Mouse (Mus musculus) liver, postnatal 0 days (tissue): ENCODE measurements around the gene Olfr1507. TPM values are rescaled to one million over a fixed set of nuclear protein-coding genes. Genes with fewer than 3 reads are reported as not detected.

Experiments
- ATAC-seq: fragments of 200-750 bp; cut with Nextera tagmentation; 2 replicates; pipeline ENCODE4 v1.8.0; 2017; ENCODE audit warnings: mild to moderate bottlenecking, moderate library complexity
- DNase-seq: peaks from one replicate; pipeline ENCODE4 v3.0.0-alpha.2; 2016
- H3K27ac ChIP-seq: fragments of 300-500 bp; sonication (generic); 2 replicates; pipeline ENCODE4 v1.5.1; 2014; ENCODE audit warnings: antibody characterized with exemption, moderate library complexity, mild to moderate bottlenecking, low read depth
- H3K27me3 ChIP-seq: fragments of 300-500 bp; sonication (generic); 2 replicates; pipeline ENCODE4 v1.6.1; 2014; ENCODE audit warnings: low read length, control low read depth, mixed read lengths; ENCODE audit not compliant: insufficient read depth
- H3K36me3 ChIP-seq: fragments of 300-500 bp; sonication (generic); replicated peaks from 2 replicates; pipeline ENCODE4 v1.6.1; 2014; ENCODE audit warnings: mild to moderate bottlenecking, control low read depth, low read length, moderate library complexity, mixed read lengths; ENCODE audit not compliant: insufficient read depth
- H3K4me1 ChIP-seq: fragments of 300-500 bp; sonication (generic); 2 replicates; pipeline ENCODE4 v1.6.1; 2014; ENCODE audit warnings: antibody characterized with exemption, mild to moderate bottlenecking, control low read depth; ENCODE audit not compliant: insufficient read depth
- H3K4me2 ChIP-seq: fragments of 300-500 bp; sonication (generic); 2 replicates; pipeline ENCODE4 v1.6.1; 2014; ENCODE audit warnings: low read depth, mild to moderate bottlenecking, low read length, moderate library complexity, mixed read lengths
- H3K4me3 ChIP-seq: fragments of 300-500 bp; sonication (generic); 2 replicates; pipeline ENCODE4 v1.5.1; 2014; ENCODE audit warnings: low read depth, low read length
- H3K9ac ChIP-seq: fragments of 300-500 bp; sonication (generic); replicated peaks from 2 replicates; pipeline ENCODE4 v1.6.1; 2014; ENCODE audit warnings: mild to moderate bottlenecking, moderate library complexity
- H3K9me3 ChIP-seq: fragments of 300-500 bp; sonication (generic); 2 replicates; pipeline ENCODE4 v1.6.1; 2016; ENCODE audit warnings: mild to moderate bottlenecking, control low read depth, low read length, mixed read lengths
- CTCF ChIP-seq: sonication (generic); IDR thresholded peaks from 2 replicates; pipeline ENCODE4 v1.5.1; 2016; ENCODE audit warnings: antibody characterized with exemption, low read depth
- EP300 ChIP-seq: IDR thresholded peaks from 2 replicates; pipeline ENCODE4 v1.6.1; 2016; ENCODE audit warnings: antibody characterized with exemption, low read depth, mild to moderate bottlenecking
- WGBS: fragments of 180-500 bp; shearing (Covaris S2); extraction: QIAGEN DNeasy Blood & Tissue Kit; methylation state at CpG from one replicate; pipeline ENCODE4 v1.1.7; 2014; ENCODE audit not compliant: insufficient replicate concordance; 5-methylcytosine and 5-hydroxymethylcytosine counted together
- polyA plus RNA-seq: library from polyadenylated mRNA; unstranded; fragments of >200 nt; fragmentation: Nextera tagmentation; extraction: Ambion mirVana; gene quantifications from 2 replicates; pipeline ENCODE4 v1.2.1, GENCODE M21; 2015

Gene Olfr1507
- polyA plus RNA-seq = not detected in 2 replicates

DNA sequence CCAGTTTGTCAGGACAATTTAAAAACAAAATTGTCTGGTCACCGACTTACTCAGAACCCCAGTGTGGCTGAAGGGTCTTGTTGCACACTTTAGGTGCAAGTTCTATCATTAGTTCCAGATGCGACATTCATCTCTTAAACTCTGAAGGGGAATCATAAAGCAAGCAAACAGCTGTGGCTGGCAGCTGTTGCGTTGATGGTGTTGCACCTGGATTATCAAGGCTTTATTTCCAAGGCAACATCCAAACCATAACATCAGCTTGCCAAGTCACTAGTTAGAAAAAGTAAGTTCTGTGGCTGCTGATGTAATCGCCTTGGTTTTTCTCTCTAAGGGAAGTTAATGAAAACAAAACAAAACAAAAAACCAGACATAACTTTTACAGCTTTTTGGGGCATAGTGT is at the start of gene Olfr1507:
Gene Olfr1507, minus strand, starts transcription at position 234 of the 400 bp plus-strand sequence.
- Histone ChIP-seq H3K9me3 (no peaks in the 10 kb centered on the region), H3K4me2 (no peak within 1 kb of the TSS), H3K9ac (no peak within 1 kb of the TSS), H3K36me3 (no peaks in the 10 kb centered on the region), H3K4me1 (no peaks in the 10 kb centered on the region), H3K4me3 (no peak within 1 kb of the TSS), H3K27me3 (no peaks in the 10 kb centered on the region), H3K27ac (no peak within 1 kb of the TSS)
- ATAC-seq = no peak
- WGBS = 68% methylated on average over 4 of the region's 4 CpGs
- no peak for DNase-seq
- TF ChIP-seq CTCF = no peak
- no peak for TF ChIP-seq EP300

DNA sequence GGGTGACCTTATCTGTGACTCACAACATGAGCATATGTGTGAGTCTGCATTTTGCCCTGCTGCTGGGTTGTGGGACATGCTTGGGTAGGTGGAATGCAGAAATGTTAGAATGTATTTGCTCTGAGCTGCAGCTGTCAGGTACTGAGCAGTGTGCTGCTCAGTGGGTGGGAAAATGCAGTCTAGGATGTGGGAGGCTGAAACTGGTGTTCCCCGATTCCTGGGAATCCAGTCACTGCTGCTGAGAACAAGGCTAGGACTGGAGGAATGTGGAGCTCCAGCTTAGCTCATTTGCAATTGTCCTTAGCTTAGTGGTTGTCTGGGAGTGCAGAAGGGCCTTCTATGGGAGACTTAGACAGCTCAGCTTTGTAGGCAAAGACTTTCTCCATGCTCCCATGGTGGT is 37.8 kb upstream of the Olfr1507 start:
- Histone ChIP-seq H3K9me3 (no peaks in the 10 kb centered on the region), H3K27ac (no peak overlapping the region), H3K36me3 (no peaks in the 10 kb centered on the region), H3K4me2 (no peak overlapping the region), H3K4me1 (no peaks in the 10 kb centered on the region), H3K9ac (no peak overlapping the region), H3K27me3 (no peaks in the 10 kb centered on the region), H3K4me3 (no peak overlapping the region)
- TF ChIP-seq CTCF (no peak), EP300 (no peak)
- ATAC-seq (no peak), DNase-seq (no peak)
- 78% methylated on average over 1 of the region's 1 CpGs for WGBS

DNA sequence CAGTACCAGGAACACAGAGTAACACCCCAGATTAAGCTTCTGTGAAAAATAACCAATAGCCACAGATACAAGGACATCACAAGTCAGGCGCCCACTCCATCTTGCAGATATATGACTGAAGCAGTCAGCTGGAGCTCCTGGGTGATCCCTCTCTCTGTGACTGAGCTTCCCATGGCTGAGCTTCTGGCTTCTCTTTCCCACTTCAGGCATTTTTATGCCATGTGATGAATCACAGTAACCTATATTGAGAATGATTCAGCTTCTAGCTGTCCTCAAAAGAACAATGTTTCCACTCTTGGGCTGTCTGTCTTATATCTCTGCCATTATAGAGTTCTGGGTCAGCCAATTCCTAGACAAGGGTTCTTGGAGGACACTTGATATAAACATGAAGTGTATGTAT is 29.4 kb upstream of the Olfr1507 start:
- H3K9me3 ChIP-seq = no peaks in the 10 kb centered on the region
- no peaks in the 10 kb centered on the region for H3K36me3 ChIP-seq

DNA sequence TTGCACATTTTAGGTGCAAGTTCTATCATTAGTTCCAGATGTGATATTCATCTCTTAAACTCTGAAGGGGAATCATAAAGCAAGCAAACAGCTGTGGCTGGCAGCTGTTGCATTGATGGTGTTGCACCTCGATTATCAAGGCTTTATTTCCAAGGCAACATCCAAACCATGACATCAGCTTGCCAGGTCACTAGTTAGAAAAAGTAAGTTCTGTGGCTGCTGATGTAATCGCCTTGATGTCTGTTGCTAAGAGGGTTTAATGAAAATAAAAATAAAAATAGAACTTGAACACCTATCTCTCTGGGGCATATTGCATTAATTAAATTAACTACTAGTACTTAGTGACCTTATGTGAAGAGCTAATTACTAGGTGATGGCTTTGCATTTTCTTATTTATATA is 28.2 kb downstream of the Olfr1507 start, which contains the start of gene Olfr1508:
Gene Olfr1508, minus strand, starts transcription at position 101 of the 400 bp plus-strand sequence.
- 58% methylated on average over 2 of the region's 2 CpGs for WGBS

More for the DNA sequence above, 29.4 kb upstream of the Olfr1507 start:
- Histone ChIP-seq H3K27ac (no peak overlapping the region), H3K27me3 (no peaks in the 10 kb centered on the region), H3K4me3 (no peak overlapping the region), H3K4me1 (no peaks in the 10 kb centered on the region), H3K4me2 (no peak overlapping the region), H3K9ac (no peak overlapping the region)
- ATAC-seq (no peak), DNase-seq (no peak)
- WGBS = 75% methylated on average over 1 of the region's 1 CpGs
- no peak for TF ChIP-seq CTCF
- TF ChIP-seq EP300 = no peak

DNA sequence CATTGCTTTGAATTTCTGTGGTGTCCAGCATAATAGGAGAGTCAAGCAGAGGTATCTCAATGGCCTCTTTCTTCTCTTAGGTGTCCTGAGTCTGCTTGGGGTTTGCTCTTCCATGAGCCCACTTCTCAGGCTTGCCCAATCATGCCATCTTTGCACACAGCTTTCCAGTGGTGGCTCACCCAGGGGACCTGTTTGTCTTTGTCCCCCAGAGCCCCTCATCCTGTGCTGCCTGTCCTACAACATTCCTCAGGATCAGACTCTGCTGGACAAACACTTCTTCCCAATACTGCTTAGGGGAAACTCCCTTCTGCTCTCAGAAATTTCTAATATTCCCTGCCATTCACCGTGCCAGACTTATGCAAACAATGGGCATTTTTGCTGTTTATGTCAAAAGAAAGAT is 29.8 kb downstream of the Olfr1507 start:
- Histone ChIP-seq H3K27me3 (no peaks in the 10 kb centered on the region), H3K9ac (no peak overlapping the region), H3K4me3 (no peak overlapping the region), H3K9me3 (no peaks in the 10 kb centered on the region), H3K36me3 (no peaks in the 10 kb centered on the region), H3K4me2 (no peak overlapping the region), H3K4me1 (no peaks in the 10 kb centered on the region), H3K27ac (no peak overlapping the region)
- no peak for ATAC-seq
- no peak for DNase-seq
- 80% methylated on average over 1 of the region's 1 CpGs for WGBS
- TF ChIP-seq EP300 (no peak), CTCF (no peak)

More for the DNA sequence above, 28.2 kb downstream of the Olfr1507 start, which contains the start of gene Olfr1508:
- Histone ChIP-seq H3K36me3 (no peaks in the 10 kb centered on the region), H3K4me2 (no peak within 1 kb of the TSS), H3K4me1 (no peaks in the 10 kb centered on the region), H3K27ac (no peak within 1 kb of the TSS), H3K9me3 (no peaks in the 10 kb centered on the region), H3K9ac (no peak within 1 kb of the TSS), H3K27me3 (no peaks in the 10 kb centered on the region), H3K4me3 (no peak within 1 kb of the TSS)
- DNase-seq (no peak), ATAC-seq (no peak)
- no peak for TF ChIP-seq CTCF
- TF ChIP-seq EP300 = no peak

DNA sequence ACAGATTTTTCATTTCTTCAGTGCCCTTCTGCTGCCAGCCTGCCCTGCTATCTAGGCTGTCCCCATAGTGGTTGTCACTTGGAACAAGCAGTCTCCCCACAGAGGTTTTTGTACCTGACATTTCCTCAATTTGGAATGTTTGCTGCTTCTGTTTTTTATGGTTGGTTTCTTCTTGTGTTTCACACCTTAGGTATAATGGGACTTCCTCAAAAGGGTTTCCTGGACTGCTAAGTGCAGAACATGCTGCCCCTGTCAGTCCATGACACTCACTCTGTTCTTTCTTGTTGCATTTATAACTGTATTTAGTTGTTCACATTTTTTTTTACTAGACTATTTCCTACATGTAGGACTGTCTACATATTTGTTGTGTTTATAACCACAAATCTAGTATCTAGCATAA is 33.6 kb downstream of the Olfr1507 start:
- ATAC-seq (no peak), DNase-seq (no peak)
- H3K4me2 ChIP-seq = no peak overlapping the region
- H3K4me3 ChIP-seq = no peak overlapping the region
- no peaks in the 10 kb centered on the region for H3K4me1 ChIP-seq
- H3K9me3 ChIP-seq = no peaks in the 10 kb centered on the region
- H3K9ac ChIP-seq = no peak overlapping the region
- TF ChIP-seq CTCF = no peak
- no peak for TF ChIP-seq EP300
- no peaks in the 10 kb centered on the region for H3K36me3 ChIP-seq
- no peaks in the 10 kb centered on the region for H3K27me3 ChIP-seq
- no peak overlapping the region for H3K27ac ChIP-seq

DNA sequence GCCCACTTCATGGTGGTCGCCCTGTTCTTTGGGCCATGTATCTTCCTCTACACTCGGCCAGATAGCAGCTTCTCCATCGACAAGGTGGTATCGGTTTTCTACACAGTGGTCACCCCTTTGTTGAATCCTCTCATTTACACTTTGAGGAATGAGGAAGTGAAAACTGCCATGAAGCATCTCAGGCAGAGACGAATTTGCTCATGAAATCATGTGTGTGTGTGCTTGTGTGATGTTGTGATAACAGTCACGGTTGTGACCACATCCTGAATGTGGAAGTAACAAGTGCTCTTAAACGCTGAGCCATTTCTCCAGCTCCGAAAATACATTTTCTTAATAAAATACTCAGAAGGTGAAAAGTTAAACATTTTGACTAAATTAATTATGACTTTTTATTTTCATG is 44.4 kb downstream of the Olfr1507 start:
- DNase-seq (no peak), ATAC-seq (0 out of 2 replicates have a peak, but pooled peaks have one; percentile 15)
- no peak for TF ChIP-seq CTCF
- no peak for TF ChIP-seq EP300
- H3K27me3 ChIP-seq = no peaks in the 10 kb centered on the region
- H3K9ac ChIP-seq = no peak overlapping the region
- H3K4me3 ChIP-seq = no peak overlapping the region
- WGBS = 37% methylated on average over 8 of the region's 8 CpGs
- H3K27ac ChIP-seq = no peak overlapping the region
- no peaks in the 10 kb centered on the region for H3K9me3 ChIP-seq
- H3K4me2 ChIP-seq = no peak overlapping the region
- H3K36me3 ChIP-seq = no peaks in the 10 kb centered on the region
- no peaks in the 10 kb centered on the region for H3K4me1 ChIP-seq
